Mouse (Mus musculus) forebrain, embryonic 14.5 days (tissue): Measurements from ENCODE around the gene Vps13d. TPM values are rescaled to one million over a fixed set of nuclear protein-coding genes. Genes with fewer than 3 reads are reported as not detected.

Experiments
- ATAC-seq: fragments of 200-750 bp; cut with Nextera tagmentation; 2 replicates; pipeline ENCODE4 v1.8.0; 2017; ENCODE audit warnings: mild to moderate bottlenecking, moderate library complexity
- DNase-seq: peaks from one replicate; pipeline ENCODE4 v3.0.0-alpha.2; 2015; ENCODE audit warnings: low spot score
- H3K27ac ChIP-seq: fragments of 300-500 bp; sonication (generic); 2 replicates; pipeline ENCODE4 v1.5.1; 2014; ENCODE audit warnings: low read depth, mild to moderate bottlenecking, control low read depth, low read length, moderate library complexity
- H3K27me3 ChIP-seq: fragments of 300-500 bp; sonication (generic); replicated peaks from 2 replicates; pipeline ENCODE4 v1.6.1; 2014; ENCODE audit warnings: low read length, control low read depth, mixed read lengths; ENCODE audit not compliant: control insufficient read depth, insufficient read depth
- H3K36me3 ChIP-seq: fragments of 300-500 bp; sonication (generic); 2 replicates; pipeline ENCODE4 v1.6.1; 2014; ENCODE audit warnings: low read length, control low read depth; ENCODE audit not compliant: control insufficient read depth, insufficient read depth
- H3K4me1 ChIP-seq: fragments of 300-500 bp; sonication (generic); 2 replicates; pipeline ENCODE4 v1.6.1; 2014; ENCODE audit warnings: antibody characterized with exemption, low read length, control low read depth; ENCODE audit not compliant: control insufficient read depth, insufficient read depth
- H3K4me2 ChIP-seq: fragments of 300-500 bp; sonication (generic); 2 replicates; pipeline ENCODE4 v1.6.1; 2014; ENCODE audit warnings: mild to moderate bottlenecking, control low read depth, low read length
- H3K4me3 ChIP-seq: fragments of 300-500 bp; sonication (generic); 2 replicates; pipeline ENCODE4 v1.5.1; 2014; ENCODE audit warnings: low read depth, low read length, control low read depth
- H3K9ac ChIP-seq: fragments of 300-500 bp; sonication (generic); 2 replicates; pipeline ENCODE4 v1.6.1; 2014; ENCODE audit warnings: mild to moderate bottlenecking, low read length, control low read depth, moderate library complexity
- H3K9me3 ChIP-seq: fragments of 300-500 bp; sonication (generic); replicated peaks from 2 replicates; pipeline ENCODE4 v1.6.1; 2016; ENCODE audit warnings: low read length, control low read depth, mixed read lengths; ENCODE audit not compliant: control insufficient read depth
- WGBS: fragments of 180-500 bp; shearing (Covaris S2); extraction: QIAGEN DNeasy Blood & Tissue Kit; methylation state at CpG from one replicate; pipeline ENCODE4 v1.1.7; 2014; 5-methylcytosine and 5-hydroxymethylcytosine counted together
- polyA plus RNA-seq: library from polyadenylated mRNA; unstranded; fragments of >200 nt; fragmentation: Nextera tagmentation; extraction: Ambion mirVana; gene quantifications from 2 replicates; pipeline ENCODE4 v1.2.1, GENCODE M21; 2014

The Vps13d gene
- polyA plus RNA-seq, 1 experiment from 2014 or later: 9.0 TPM

DNA sequence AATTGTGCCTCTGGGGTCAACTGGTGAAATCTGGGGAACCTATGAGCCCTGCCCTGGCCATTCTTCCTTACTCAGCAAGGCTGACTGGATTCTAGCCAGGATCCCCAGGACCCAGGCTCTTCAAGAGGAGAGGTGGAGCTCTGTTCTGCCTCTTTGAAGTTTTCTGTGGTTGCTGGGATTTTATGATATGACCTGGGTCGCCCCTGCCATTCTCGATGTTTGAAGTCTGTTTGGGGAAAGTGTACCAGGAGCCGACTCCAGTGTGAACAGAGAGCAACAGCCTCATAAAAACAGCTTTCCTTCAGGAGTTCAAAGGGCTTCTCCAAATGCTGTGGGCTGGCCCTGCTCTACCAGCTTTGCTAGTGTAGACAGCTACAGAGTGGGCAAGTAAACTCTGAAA is 185.4 kb downstream of the Vps13d start:
- Histone ChIP-seq H3K36me3 (no peaks in the 10 kb centered on the region), H3K9me3 (no peaks in the 10 kb centered on the region), H3K4me3 (no peak overlapping the region), H3K27me3 (no peaks in the 10 kb centered on the region), H3K4me2 (no peak overlapping the region), H3K4me1 (no peaks in the 10 kb centered on the region), H3K9ac (no peak overlapping the region), H3K27ac (no peak overlapping the region)
- DNase-seq (no peak), ATAC-seq (no peak)
- whole genome bisulfite sequencing: 85% methylated on average over 3 of the region's 3 CpGs

DNA sequence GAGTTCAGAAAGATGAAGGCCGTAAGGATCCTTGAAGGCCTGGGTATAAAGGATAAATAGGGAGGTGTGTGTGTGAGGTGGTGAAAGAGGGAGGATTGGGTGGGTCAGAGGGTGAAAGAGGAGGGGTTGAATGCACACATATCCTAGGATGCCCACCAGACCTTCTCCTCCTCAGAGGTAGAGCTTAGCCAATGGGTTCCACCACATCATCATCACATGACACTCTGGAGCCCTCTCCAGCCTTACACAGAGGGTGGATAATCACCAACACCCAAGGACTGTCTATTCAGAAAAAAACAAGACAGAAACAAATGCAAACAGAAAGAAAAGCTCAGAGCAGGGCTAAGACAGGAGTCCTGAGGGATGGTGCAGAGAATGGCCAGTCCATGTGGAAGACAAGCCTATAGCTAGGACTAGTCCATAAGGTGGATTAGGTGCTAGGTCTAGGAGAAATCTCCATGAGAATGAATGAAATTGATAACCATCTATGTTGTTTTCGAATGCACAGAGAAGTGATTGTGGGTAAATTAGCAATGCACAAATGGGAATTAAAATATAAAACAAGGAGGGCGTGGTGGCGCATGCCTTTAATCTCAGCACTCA is 188.8 kb downstream of the Vps13d start:
- Histone ChIP-seq H3K9me3 (no peaks in the 10 kb centered on the region), H3K27ac (no peak overlapping the region), H3K4me2 (no peak overlapping the region), H3K36me3 (no peaks in the 10 kb centered on the region), H3K4me3 (no peak overlapping the region), H3K4me1 (no peaks in the 10 kb centered on the region), H3K27me3 (no peaks in the 10 kb centered on the region), H3K9ac (no peak overlapping the region)
- no peak for DNase-seq
- WGBS: 94% methylated on average over 4 of the region's 4 CpGs
- ATAC-seq: no peak

DNA sequence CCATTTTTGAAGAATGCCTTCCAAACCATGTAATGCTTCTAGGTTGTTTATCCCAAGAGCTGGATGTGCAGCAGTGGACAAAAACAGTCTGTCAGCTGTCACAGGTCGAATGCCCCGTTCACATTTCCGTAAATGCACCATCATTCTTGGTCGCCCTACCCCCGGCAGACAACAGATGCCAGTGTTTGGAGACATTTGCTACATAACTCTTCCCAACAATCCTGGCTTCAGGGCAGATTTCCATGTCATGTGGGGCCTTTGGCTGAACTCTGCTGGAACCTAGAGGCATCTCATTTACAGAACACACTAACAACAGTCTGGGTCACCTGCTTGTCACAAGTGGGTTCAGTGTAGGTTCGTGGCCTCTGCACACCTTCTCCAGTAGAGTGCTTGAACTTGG is 190.6 kb downstream of the Vps13d start:
- H3K9me3 ChIP-seq: no peaks in the 10 kb centered on the region
- H3K4me1 ChIP-seq: peaks cover 9% of the 10 kb centered on the region; the same call in 1 of the 2 replicates
- WGBS: 93% methylated on average over 6 of the region's 6 CpGs
- H3K4me2 ChIP-seq: no peak overlapping the region
- no peak for ATAC-seq
- no peak overlapping the region for H3K27ac ChIP-seq
- DNase-seq: no peak
- no peaks in the 10 kb centered on the region for H3K27me3 ChIP-seq
- no peaks in the 10 kb centered on the region for H3K36me3 ChIP-seq
- no peak overlapping the region for H3K9ac ChIP-seq
- no peak overlapping the region for H3K4me3 ChIP-seq

DNA sequence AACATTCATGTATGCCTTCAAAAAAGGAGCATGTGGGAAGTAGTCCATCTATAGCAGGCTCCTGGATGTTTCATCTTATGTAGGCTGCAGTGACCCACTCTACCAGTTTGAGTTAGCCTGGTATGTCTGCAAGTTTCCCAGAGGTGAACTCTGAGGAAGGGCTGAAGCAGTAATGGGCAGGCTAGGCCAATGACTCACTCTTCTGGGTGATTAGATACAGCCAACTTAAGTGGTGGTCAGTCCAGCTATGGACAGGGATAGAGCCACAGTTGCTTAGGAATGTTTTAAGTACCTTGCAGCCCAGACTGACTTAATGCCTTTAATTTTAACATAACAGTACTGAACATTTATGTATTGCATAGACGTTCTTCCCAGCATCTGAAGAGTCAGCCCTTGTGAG is 192.1 kb downstream of the Vps13d start:
- no peaks in the 10 kb centered on the region for H3K27me3 ChIP-seq
- peaks cover 9% of the 10 kb centered on the region; the same call in 1 of the 2 replicates for H3K4me1 ChIP-seq
- no peaks in the 10 kb centered on the region for H3K36me3 ChIP-seq
- no peak for ATAC-seq
- H3K9me3 ChIP-seq: no peaks in the 10 kb centered on the region
- H3K27ac ChIP-seq: no peak overlapping the region
- H3K4me3 ChIP-seq: no peak overlapping the region
- DNase-seq: no peak
- H3K9ac ChIP-seq: no peak overlapping the region
- H3K4me2 ChIP-seq: no peak overlapping the region
- WGBS: 88% methylated on average over 1 of the region's 1 CpGs

DNA sequence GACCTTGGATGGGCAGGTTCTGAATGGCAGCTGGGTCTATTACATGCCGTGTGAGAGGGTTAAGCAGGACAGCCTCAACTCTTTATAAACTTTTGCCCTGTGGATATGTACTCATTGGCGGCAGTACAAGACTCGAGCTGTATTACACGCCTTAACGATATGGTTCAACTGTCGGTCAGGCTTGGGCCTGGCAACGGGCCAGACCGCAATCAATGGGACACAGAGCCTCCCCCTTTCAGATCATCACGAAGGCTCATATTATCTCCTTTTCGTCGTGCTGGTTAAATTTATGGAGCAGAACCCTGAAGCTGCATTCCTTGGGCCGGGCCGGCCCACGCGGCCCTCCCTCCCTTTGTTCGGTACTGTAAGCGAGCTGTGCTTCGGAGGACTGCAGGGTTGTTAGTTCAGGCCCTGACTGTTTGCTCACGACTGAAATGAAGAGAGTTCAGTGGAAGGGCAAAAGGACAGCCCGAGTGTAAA is 194.9 kb downstream of the Vps13d start:
- Histone ChIP-seq H3K27ac (no peak overlapping the region), H3K4me3 (no peak overlapping the region), H3K36me3 (no peaks in the 10 kb centered on the region), H3K27me3 (no peaks in the 10 kb centered on the region), H3K4me1 (peaks cover 9% of the 10 kb centered on the region; the same call in 1 of the 2 replicates), H3K9me3 (no peaks in the 10 kb centered on the region), H3K4me2 (no peak overlapping the region), H3K9ac (no peak overlapping the region)
- DNase-seq: peak; percentile 69
- WGBS: 21% methylated on average over 20 of the region's 20 CpGs
- peak; percentile 66 for ATAC-seq

DNA sequence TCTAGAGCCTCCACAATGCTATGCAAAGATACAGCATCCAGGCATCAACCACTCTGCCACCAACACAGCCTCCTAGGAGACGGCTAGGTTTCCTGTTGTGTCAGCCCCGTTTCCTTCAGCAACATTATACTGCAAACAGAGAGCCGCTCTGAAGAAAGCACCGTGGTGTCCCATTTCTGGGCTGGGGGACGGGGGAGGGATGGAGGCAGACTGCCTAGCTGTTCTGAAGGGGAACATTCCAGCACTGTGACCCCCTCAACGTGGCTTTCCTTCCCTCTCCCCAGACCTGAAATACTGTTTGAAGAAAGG is 195.3 kb downstream of the Vps13d start:
- WGBS: 28% methylated on average over 6 of the region's 6 CpGs
- H3K9ac ChIP-seq: no peak overlapping the region
- H3K27me3 ChIP-seq: no peaks in the 10 kb centered on the region
- no peak overlapping the region for H3K4me3 ChIP-seq
- ATAC-seq (peak; percentile 35; the same call in 1 of the 2 replicates), DNase-seq (no peak)
- H3K36me3 ChIP-seq: no peaks in the 10 kb centered on the region
- H3K9me3 ChIP-seq: no peaks in the 10 kb centered on the region
- peaks cover 9% of the 10 kb centered on the region; the same call in 1 of the 2 replicates for H3K4me1 ChIP-seq
- no peak overlapping the region for H3K27ac ChIP-seq
- no peak overlapping the region for H3K4me2 ChIP-seq

DNA sequence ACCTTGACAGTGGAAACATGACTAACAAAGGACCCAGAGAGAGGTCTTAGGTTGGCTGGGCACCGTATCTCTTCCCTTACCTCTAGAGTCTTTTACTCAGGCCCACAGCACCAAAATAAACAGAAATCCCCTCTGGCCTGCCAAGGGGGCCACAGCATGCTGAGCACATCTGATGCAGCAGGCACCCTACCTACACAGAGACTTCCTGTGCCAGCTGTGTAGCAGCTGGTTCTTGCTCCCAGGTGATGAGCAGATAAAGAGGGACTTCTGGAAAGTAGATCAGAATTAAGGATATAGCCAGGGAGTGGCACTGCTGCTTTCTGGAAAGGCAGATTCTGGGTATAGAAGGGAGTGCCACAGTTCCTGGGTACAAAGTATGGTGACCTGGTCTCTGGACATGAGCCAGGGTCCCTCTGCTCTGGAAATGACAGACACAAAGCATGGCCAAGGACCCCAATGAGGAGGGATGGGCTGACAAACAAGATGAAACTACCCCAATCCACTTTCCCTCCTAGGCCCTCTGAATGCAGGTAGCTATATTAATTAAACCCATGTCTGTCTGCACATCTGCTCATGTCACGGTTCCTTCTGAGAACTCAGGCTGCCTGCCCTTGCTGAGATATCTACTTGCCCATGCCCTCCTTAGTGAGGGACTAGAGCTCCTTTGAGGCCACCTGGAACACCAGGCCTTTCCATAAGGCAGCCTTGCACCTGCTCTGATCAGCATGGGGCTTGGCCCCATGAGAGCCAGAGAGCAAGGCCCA is 195.8 kb downstream of the Vps13d start:
- Histone ChIP-seq H3K27ac (no peak overlapping the region), H3K36me3 (no peaks in the 10 kb centered on the region), H3K9ac (no peak overlapping the region), H3K4me2 (no peak overlapping the region), H3K4me1 (peaks cover 9% of the 10 kb centered on the region; the same call in 1 of the 2 replicates), H3K9me3 (no peaks in the 10 kb centered on the region), H3K27me3 (no peaks in the 10 kb centered on the region), H3K4me3 (no peak overlapping the region)
- peak; percentile 8; the same call in 1 of the 2 replicates for ATAC-seq
- 88% methylated on average over 2 of the region's 2 CpGs for WGBS
- DNase-seq: no peak

DNA sequence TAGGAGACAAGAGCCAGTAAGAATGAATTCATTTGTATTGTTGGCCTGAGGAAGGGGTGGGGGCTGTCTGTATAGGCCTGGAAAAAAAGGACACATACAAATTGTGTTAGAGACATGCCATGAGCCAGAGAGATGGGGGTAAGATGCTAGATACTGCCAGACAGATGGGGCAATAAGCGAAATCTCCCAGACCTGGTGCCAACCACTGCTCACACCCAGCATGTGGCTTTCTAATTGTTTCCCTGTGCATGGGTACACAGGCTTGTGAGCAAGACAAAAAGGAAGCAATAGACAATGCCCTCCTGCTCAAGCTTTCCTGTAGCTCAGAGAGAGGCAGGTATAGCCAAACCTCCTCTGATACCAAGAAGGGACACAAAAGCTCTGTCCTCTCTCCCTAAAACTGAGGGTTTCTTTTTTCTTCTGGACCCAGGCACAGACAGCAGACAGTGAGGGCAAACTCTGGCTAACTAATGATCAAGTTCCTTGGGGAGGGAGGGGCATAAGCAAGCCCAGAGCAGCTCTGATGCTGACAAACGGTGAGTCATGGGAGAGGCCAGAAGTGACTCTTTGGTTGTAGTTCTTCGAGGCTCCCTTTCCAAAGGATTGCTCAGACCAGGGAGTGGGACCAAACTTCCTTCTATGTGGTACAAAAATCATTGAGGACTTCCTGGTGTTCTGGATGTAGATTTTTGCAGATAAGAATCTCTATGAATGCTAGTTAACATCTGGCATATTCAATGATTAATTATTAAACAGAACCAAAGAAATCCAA is 196.7 kb downstream of the Vps13d start:
- ATAC-seq (no peak), DNase-seq (no peak)
- Histone ChIP-seq H3K9me3 (no peaks in the 10 kb centered on the region), H3K4me3 (no peak overlapping the region), H3K27ac (no peak overlapping the region), H3K4me2 (no peak overlapping the region), H3K36me3 (no peaks in the 10 kb centered on the region), H3K4me1 (peaks cover 9% of the 10 kb centered on the region; the same call in 1 of the 2 replicates), H3K9ac (no peak overlapping the region), H3K27me3 (no peaks in the 10 kb centered on the region)
- WGBS: 68% methylated on average over 3 of the region's 3 CpGs
